Mouse (Mus musculus) stomach, embryonic 16.5 days (tissue): ENCODE measurements around the gene Hist1h1t. TPM values are rescaled to one million over a fixed set of nuclear protein-coding genes. Genes with fewer than 3 reads are reported as not detected.

Experiments used
- ATAC-seq: fragments of 200-750 bp; cut with Nextera tagmentation; 2 replicates; pipeline ENCODE4 v1.8.0; 2017; ENCODE audit warnings: moderate number of reproducible peaks, moderate TSS enrichment; ENCODE audit not compliant: insufficient read depth, low FRiP score
- H3K27ac ChIP-seq: fragments of 300-500 bp; sonication (generic); 2 replicates; pipeline ENCODE4 v1.5.1; 2014; ENCODE audit warnings: low read length
- H3K27me3 ChIP-seq: fragments of 300-500 bp; sonication (generic); 2 replicates; pipeline ENCODE4 v1.6.1; 2014; ENCODE audit warnings: low read length, control low read depth, mixed read lengths; ENCODE audit not compliant: control insufficient read depth, insufficient read depth
- H3K36me3 ChIP-seq: fragments of 300-500 bp; sonication (generic); 2 replicates; pipeline ENCODE4 v1.6.1; 2014; ENCODE audit warnings: low read length; ENCODE audit not compliant: control insufficient read depth, insufficient read depth
- H3K4me1 ChIP-seq: fragments of 300-500 bp; sonication (generic); 2 replicates; pipeline ENCODE4 v1.6.1; 2014; ENCODE audit warnings: low read length, control low read depth, mixed read lengths; ENCODE audit not compliant: control insufficient read depth, insufficient read depth
- H3K4me2 ChIP-seq: fragments of 300-500 bp; sonication (generic); 2 replicates; pipeline ENCODE4 v1.6.1; 2014; ENCODE audit warnings: low read depth, low read length, mixed read lengths
- H3K4me3 ChIP-seq: fragments of 300-500 bp; sonication (generic); replicated peaks from 2 replicates; pipeline ENCODE4 v1.5.1; 2014; ENCODE audit warnings: mild to moderate bottlenecking, low read length
- H3K9ac ChIP-seq: fragments of 300-500 bp; sonication (generic); 2 replicates; pipeline ENCODE4 v1.6.1; 2014; ENCODE audit warnings: low read length
- H3K9me3 ChIP-seq: fragments of 300-500 bp; sonication (generic); replicated peaks from 2 replicates; pipeline ENCODE4 v1.6.1; 2016; ENCODE audit warnings: low read length, control low read depth; ENCODE audit not compliant: control insufficient read depth
- WGBS: fragments of 180-500 bp; shearing (Covaris S2); extraction: QIAGEN DNeasy Blood & Tissue Kit; methylation state at CpG from one replicate; pipeline ENCODE4 v1.1.7; 2014; 5-methylcytosine and 5-hydroxymethylcytosine counted together
- polyA plus RNA-seq: library from polyadenylated mRNA; unstranded; fragments of >200 nt; fragmentation: Nextera tagmentation; extraction: Ambion mirVana; gene quantifications from 2 replicates; pipeline ENCODE4 v1.2.1, GENCODE M21; 2015

Gene Hist1h1t
- polyA plus RNA-seq, 1 experiment from 2014 or later: 0.14 TPM

GRCm38 (mm10) chr13:23724239-23724638 lies 28.6 kb downstream of the Hist1h1t start:
- ATAC-seq: peak; percentile 29; the same call in 1 of the 2 replicates
- no peak overlapping the region for H3K27ac ChIP-seq
- H3K27me3 ChIP-seq: no peaks in the 10 kb centered on the region
- no peak overlapping the region for H3K9ac ChIP-seq
- no peak overlapping the region for H3K4me2 ChIP-seq
- no peak overlapping the region for H3K4me3 ChIP-seq
- no peaks in the 10 kb centered on the region for H3K9me3 ChIP-seq
- H3K4me1 ChIP-seq: no peaks in the 10 kb centered on the region
- no peaks in the 10 kb centered on the region for H3K36me3 ChIP-seq
- WGBS: 61% methylated on average over 4 of the region's 4 CpGs

- ATAC-seq: no peak
- Histone ChIP-seq H3K4me2 (no peak overlapping the region), H3K27me3 (no peaks in the 10 kb centered on the region), H3K4me3 (no peak overlapping the region), H3K9ac (no peak overlapping the region), H3K36me3 (no peaks in the 10 kb centered on the region), H3K9me3 (no peaks in the 10 kb centered on the region), H3K4me1 (no peaks in the 10 kb centered on the region), H3K27ac (no peak overlapping the region)
- 80% methylated on average over 1 of the region's 1 CpGs for WGBS
Measured at GRCm38 (mm10) chr13:23725213-23725612, 29.6 kb downstream of the Hist1h1t start.

- no peaks in the 10 kb centered on the region for H3K9me3 ChIP-seq
- no peaks in the 10 kb centered on the region for H3K36me3 ChIP-seq
- no peak overlapping the region for H3K27ac ChIP-seq
- H3K27me3 ChIP-seq: no peaks in the 10 kb centered on the region
- no peak overlapping the region for H3K4me2 ChIP-seq
- no peak overlapping the region for H3K9ac ChIP-seq
- no peak for ATAC-seq
- 84% methylated on average over 18 of the region's 18 CpGs for WGBS
- no peaks in the 10 kb centered on the region for H3K4me1 ChIP-seq
- no peak overlapping the region for H3K4me3 ChIP-seq
Measured at GRCm38 (mm10) chr13:23728472-23729191, 33.0 kb downstream of the Hist1h1t start.

GRCm38 (mm10) chr13:23729192-23729525 lies 33.5 kb downstream of the Hist1h1t start:
- no peak overlapping the region for H3K4me2 ChIP-seq
- 87% methylated on average over 9 of the region's 9 CpGs for WGBS

GRCm38 (mm10) chr13:23729706-23730105 lies 34.1 kb downstream of the Hist1h1t start:
- H3K4me3 ChIP-seq: no peak overlapping the region
- 88% methylated on average over 5 of the region's 5 CpGs for WGBS
- no peak overlapping the region for H3K4me2 ChIP-seq
- H3K36me3 ChIP-seq: no peaks in the 10 kb centered on the region
- no peak overlapping the region for H3K9ac ChIP-seq
- no peaks in the 10 kb centered on the region for H3K4me1 ChIP-seq
- no peak overlapping the region for H3K27ac ChIP-seq
- no peak for ATAC-seq
- no peaks in the 10 kb centered on the region for H3K9me3 ChIP-seq
- no peaks in the 10 kb centered on the region for H3K27me3 ChIP-seq

More at GRCm38 (mm10) chr13:23729192-23729525, 33.5 kb downstream of the Hist1h1t start:
- Histone ChIP-seq H3K4me1 (no peaks in the 10 kb centered on the region), H3K9me3 (no peaks in the 10 kb centered on the region), H3K36me3 (no peaks in the 10 kb centered on the region), H3K27me3 (no peaks in the 10 kb centered on the region), H3K9ac (no peak overlapping the region), H3K27ac (no peak overlapping the region), H3K4me3 (no peak overlapping the region)
- ATAC-seq: no peak

- Histone ChIP-seq H3K27ac (no peak overlapping the region), H3K36me3 (no peaks in the 10 kb centered on the region), H3K4me1 (no peaks in the 10 kb centered on the region), H3K27me3 (no peaks in the 10 kb centered on the region), H3K4me3 (no peak overlapping the region), H3K9ac (no peak overlapping the region), H3K9me3 (no peaks in the 10 kb centered on the region), H3K4me2 (no peak overlapping the region)
- 22% methylated on average over 8 of the region's 8 CpGs for WGBS
- ATAC-seq: peak; percentile 66; the same call in 1 of the 2 replicates
Measured at GRCm38 (mm10) chr13:23730479-23730878, 34.9 kb downstream of the Hist1h1t start.

- no peak for ATAC-seq
- H3K27me3 ChIP-seq: no peaks in the 10 kb centered on the region
- no peaks in the 10 kb centered on the region for H3K9me3 ChIP-seq
- H3K4me1 ChIP-seq: no peaks in the 10 kb centered on the region
- no peak overlapping the region for H3K4me3 ChIP-seq
- H3K4me2 ChIP-seq: no peak overlapping the region
- H3K36me3 ChIP-seq: no peaks in the 10 kb centered on the region
- H3K27ac ChIP-seq: no peak overlapping the region
- H3K9ac ChIP-seq: no peak overlapping the region
- 22% methylated on average over 8 of the region's 8 CpGs for WGBS
Measured at GRCm38 (mm10) chr13:23732156-23732804, 36.7 kb downstream of the Hist1h1t start.

GRCm38 (mm10) chr13:23737091-23737490 lies 41.5 kb downstream of the Hist1h1t start:
- H3K36me3 ChIP-seq: no peaks in the 10 kb centered on the region
- H3K9me3 ChIP-seq: no peaks in the 10 kb centered on the region
- WGBS: 87% methylated on average over 5 of the region's 5 CpGs
- no peak overlapping the region for H3K27ac ChIP-seq
- H3K9ac ChIP-seq: no peak overlapping the region
- no peaks in the 10 kb centered on the region for H3K27me3 ChIP-seq
- no peak overlapping the region for H3K4me2 ChIP-seq
- H3K4me3 ChIP-seq: no peak overlapping the region
- H3K4me1 ChIP-seq: peaks cover 13% of the 10 kb centered on the region; the same call in 1 of the 2 replicates
- ATAC-seq: no peak

- peak overlapping the region; percentile 70 for H3K4me3 ChIP-seq
- H3K9ac ChIP-seq: peak overlapping the region; percentile 58
- no peaks in the 10 kb centered on the region for H3K36me3 ChIP-seq
- H3K9me3 ChIP-seq: no peaks in the 10 kb centered on the region
- ATAC-seq: no peak
- H3K4me2 ChIP-seq: peak overlapping the region; percentile 39
- 23% methylated on average over 4 of the region's 4 CpGs for WGBS
- peak overlapping the region; percentile 99 for H3K27ac ChIP-seq
- H3K4me1 ChIP-seq: peaks cover 13% of the 10 kb centered on the region; the same call in 1 of the 2 replicates
- no peaks in the 10 kb centered on the region for H3K27me3 ChIP-seq
Measured at GRCm38 (mm10) chr13:23738041-23738440, 42.4 kb downstream of the Hist1h1t start.
